Mouse (Mus musculus) heart, embryonic 14.5 days (tissue): ENCODE results near the gene Slc52a3. TPM values are rescaled to one million over a fixed set of nuclear protein-coding genes. Genes with fewer than 3 reads are reported as not detected.

ENCODE experiments used
- ATAC-seq: fragments of 200-750 bp; cut with Nextera tagmentation; 2 replicates; pipeline ENCODE4 v1.8.0; 2017; ENCODE audit warnings: low read depth, moderate TSS enrichment; ENCODE audit not compliant: insufficient number of reproducible peaks, insufficient read depth, low FRiP score
- H3K27ac ChIP-seq, 2 experiments: fragments of 200-500 bp in 1 of 2; fragments of 300-500 bp in 1 of 2; sonication (generic) in 1 of 2; replicated peaks in 1 of 2; 2 replicates each; pipeline ENCODE4 v1.5.1; 2012 to 2014; ENCODE audit warnings: low read depth in 2 of 2, low read length in 2 of 2, control low read depth in 1 of 2, mild to moderate bottlenecking in 1 of 2, mixed read lengths in 1 of 2; ENCODE audit not compliant: control insufficient read depth in 1 of 2, insufficient read depth in 1 of 2
- H3K27me3 ChIP-seq: fragments of 300-500 bp; sonication (generic); 2 replicates; pipeline ENCODE4 v1.6.1; 2014; ENCODE audit warnings: mild to moderate bottlenecking, low read length, control low read depth; ENCODE audit not compliant: control insufficient read depth, insufficient read depth
- H3K36me3 ChIP-seq: fragments of 300-500 bp; sonication (generic); 2 replicates; pipeline ENCODE4 v1.6.1; 2014; ENCODE audit warnings: mild to moderate bottlenecking, control low read depth, low read length, mixed read lengths; ENCODE audit not compliant: control insufficient read depth, insufficient read depth
- H3K4me1 ChIP-seq, 2 experiments: fragments of 200-500 bp in 1 of 2; fragments of 300-500 bp in 1 of 2; sonication (generic) in 1 of 2; 2 replicates each; pipeline ENCODE4 v1.6.1; 2012 to 2014; ENCODE audit warnings: low read length in 2 of 2, control low read depth in 1 of 2, mixed read lengths in 1 of 2; ENCODE audit not compliant: control insufficient read depth in 2 of 2, insufficient read depth in 2 of 2
- H3K4me2 ChIP-seq: fragments of 300-500 bp; sonication (generic); 2 replicates; pipeline ENCODE4 v1.6.1; 2014; ENCODE audit warnings: mild to moderate bottlenecking, low read length
- H3K4me3 ChIP-seq, 2 experiments: fragments of 200-500 bp in 1 of 2; fragments of 300-500 bp in 1 of 2; sonication (generic) in 1 of 2; 2 replicates each; pipeline ENCODE4 v1.5.1; 2012 to 2014; ENCODE audit warnings: low read length in 2 of 2, mild to moderate bottlenecking in 2 of 2, control low read depth in 1 of 2, low read depth in 1 of 2, moderate library complexity in 1 of 2; ENCODE audit not compliant: control insufficient read depth in 1 of 2, insufficient read depth in 1 of 2
- H3K9ac ChIP-seq: fragments of 300-500 bp; sonication (generic); 2 replicates; pipeline ENCODE4 v1.6.1; 2014; ENCODE audit warnings: mild to moderate bottlenecking, low read length
- H3K9me3 ChIP-seq: fragments of 300-500 bp; sonication (generic); 2 replicates; pipeline ENCODE4 v1.6.1; 2016; ENCODE audit warnings: low read length, control low read depth; ENCODE audit not compliant: control insufficient read depth
- WGBS: fragments of 180-500 bp; shearing (Covaris S2); extraction: QIAGEN DNeasy Blood & Tissue Kit; methylation state at CpG from one replicate; pipeline ENCODE4 v1.1.7; 2014; 5-methylcytosine and 5-hydroxymethylcytosine counted together
- polyA plus RNA-seq: library from polyadenylated mRNA; unstranded; fragments of >200 nt; fragmentation: Nextera tagmentation; extraction: Ambion mirVana; gene quantifications from 2 replicates; pipeline ENCODE4 v1.2.1, GENCODE M21; 2014

Slc52a3 gene
- polyA plus RNA-seq, 1 experiment from 2014 or later = 0.22 TPM

DNA sequence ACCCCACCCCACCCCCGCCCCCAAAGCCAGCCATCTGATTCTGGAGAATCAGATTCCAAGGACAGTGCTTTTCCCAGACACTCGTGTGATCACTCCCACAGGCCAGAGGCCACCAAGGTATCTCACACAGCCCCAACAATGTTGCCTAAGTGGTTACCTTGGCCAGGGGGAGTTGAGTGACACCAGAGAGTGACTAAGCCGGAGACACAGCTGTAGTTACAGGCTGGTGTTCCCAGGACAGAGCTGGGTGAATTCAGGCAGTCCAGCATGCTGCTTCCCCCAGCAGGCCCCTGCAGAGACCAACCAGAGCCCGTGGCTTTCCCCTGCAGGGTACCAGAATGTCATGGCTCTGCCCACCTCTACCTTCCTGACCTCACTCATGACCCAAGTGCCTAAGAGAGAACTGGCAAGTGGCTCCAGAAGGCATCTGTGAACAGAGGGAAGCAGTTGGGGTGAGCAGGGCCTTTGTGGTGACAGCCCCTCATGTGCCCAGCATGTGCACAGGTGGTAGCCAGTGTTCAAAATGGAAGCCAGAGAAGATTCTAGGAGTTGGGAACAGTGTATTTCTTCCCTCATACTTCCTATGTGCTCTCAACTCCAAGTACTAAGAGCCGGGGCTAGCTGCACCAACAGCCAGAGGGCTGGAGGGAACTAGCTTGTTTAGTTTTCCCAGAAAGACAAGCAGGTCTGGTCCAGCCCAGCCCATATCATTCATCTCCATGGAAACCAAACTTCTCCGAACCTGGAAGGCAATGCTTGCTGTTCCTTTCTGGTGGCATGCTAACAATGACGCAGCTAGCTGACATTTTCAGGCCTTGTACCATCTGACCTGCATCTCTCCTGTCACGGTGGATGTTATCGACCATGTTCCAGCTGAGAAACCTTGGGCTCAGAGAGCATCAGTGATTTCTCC is 34.8 kb upstream of the Slc52a3 start:
- no peak overlapping the region for H3K9ac ChIP-seq
- WGBS = 69% methylated on average over 9 of the region's 9 CpGs
- H3K4me2 ChIP-seq = no peak overlapping the region
- H3K4me3 ChIP-seq = no peak overlapping the region
- H3K4me1 ChIP-seq = peaks cover 32% of the 10 kb centered on the region in 2 experiments
- H3K27me3 ChIP-seq = no peaks in the 10 kb centered on the region
- H3K27ac ChIP-seq = no peak overlapping the region
- ATAC-seq = no peak
- no peaks in the 10 kb centered on the region for H3K9me3 ChIP-seq
- H3K36me3 ChIP-seq = no peaks in the 10 kb centered on the region

DNA sequence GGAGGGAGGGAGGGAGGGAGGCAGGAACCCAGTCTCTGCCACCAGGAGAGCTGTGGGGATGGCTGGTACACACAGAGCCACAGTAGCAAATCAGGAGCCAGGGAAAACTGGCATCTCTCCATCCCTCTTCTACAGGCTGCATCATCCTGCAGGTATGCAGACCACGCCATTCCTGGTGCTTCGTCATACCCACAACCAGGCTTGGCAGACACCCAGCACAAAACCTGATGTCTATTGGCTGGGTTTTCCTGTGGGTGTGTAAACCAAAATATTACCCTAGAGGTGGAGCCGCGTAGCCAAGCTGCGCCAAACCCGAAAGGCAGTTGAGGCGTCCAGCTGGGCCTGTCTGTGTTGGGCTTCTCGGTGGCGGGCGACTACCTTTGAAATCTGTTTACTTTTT is 33.8 kb upstream of the Slc52a3 start:
- H3K4me3 ChIP-seq = no peak overlapping the region
- no peaks in the 10 kb centered on the region for H3K9me3 ChIP-seq
- no peak overlapping the region for H3K27ac ChIP-seq
- H3K9ac ChIP-seq = no peak overlapping the region
- H3K4me1 ChIP-seq = peaks cover 27 to 32% of the 10 kb centered on the region in 2 experiments
- ATAC-seq = peak; percentile 66; the same call in 1 of the 2 replicates
- no peaks in the 10 kb centered on the region for H3K36me3 ChIP-seq
- H3K27me3 ChIP-seq = no peaks in the 10 kb centered on the region
- WGBS = 52% methylated on average over 10 of the region's 10 CpGs
- H3K4me2 ChIP-seq = 0 out of 2 replicates have a peak overlapping the region, but pooled peaks have one; percentile 11

DNA sequence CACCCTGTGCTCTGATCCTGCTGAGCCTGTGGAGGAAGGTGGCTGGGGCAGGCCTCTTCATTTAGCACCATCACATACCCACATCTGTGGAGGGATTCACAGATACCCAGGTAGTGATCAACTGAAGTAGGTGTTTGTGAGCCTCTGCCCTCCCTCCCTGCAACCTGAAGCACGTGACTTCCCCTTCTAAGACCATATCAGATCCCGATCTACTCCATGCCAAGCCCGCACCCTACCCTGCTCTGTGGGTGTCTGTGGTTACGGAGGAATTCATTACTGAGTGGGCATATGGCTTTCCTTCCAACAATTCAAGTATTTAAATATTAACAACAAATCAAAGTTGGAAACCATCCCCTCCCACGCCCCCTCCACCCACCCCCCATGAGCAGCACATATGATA is 33.0 kb upstream of the Slc52a3 start:
- no peaks in the 10 kb centered on the region for H3K9me3 ChIP-seq
- 96% methylated on average over 5 of the region's 5 CpGs for WGBS
- no peak overlapping the region for H3K4me3 ChIP-seq
- H3K36me3 ChIP-seq = no peaks in the 10 kb centered on the region
- H3K27ac ChIP-seq = no peak overlapping the region
- H3K27me3 ChIP-seq = no peaks in the 10 kb centered on the region
- peaks cover 27 to 32% of the 10 kb centered on the region in 2 experiments for H3K4me1 ChIP-seq
- ATAC-seq = no peak
- no peak overlapping the region for H3K9ac ChIP-seq
- H3K4me2 ChIP-seq = no peak overlapping the region

DNA sequence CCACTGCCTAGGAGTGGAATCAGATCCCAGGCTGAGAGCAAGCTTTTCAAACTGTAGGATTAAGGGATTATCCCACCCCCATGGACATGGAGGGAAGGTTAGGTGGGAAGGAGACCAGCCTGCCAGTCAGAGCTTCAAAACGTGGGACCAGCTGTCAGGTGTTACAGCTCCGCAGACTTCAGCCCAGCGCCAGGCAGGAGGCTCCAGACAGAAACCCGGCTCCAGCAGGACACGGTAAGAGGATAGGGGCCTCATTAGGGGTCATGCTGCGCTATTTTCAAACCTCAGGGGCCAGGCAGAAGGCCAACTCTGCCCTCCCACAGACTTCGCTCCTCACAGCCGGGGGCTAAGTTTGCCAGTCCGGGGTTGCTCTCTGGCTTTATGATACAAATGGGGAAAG is 32.3 kb upstream of the Slc52a3 start:
- 6% methylated on average over 9 of the region's 9 CpGs for WGBS

DNA sequence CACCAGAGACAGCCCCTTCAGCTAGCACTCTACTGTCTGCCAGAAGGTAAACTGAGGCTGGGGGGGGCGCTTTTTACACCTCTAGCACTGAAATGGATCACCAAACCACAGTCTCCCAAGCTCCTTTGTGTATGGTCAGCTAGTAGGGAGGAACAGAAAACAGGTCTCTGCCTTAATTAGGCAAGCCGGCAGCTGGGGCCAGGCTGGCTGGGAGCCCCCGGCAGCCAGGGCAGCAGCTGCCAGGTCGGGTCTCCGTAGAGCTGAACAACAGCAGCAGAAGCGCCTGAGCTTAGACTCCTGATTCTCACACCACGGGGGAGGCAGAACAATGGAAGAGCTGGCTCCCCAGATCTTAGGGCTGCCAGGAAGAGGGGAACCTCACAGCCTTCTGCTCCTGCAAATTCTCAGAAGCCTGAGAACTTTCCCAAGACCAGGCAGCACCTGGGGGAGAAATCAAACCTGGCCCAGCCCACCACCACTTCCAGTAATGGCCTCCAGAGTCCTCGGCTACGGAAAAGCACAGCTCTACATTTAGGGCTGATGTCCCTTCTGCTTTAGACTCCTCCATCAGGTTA is 29.0 kb upstream of the Slc52a3 start:
- peaks cover 9% of the 10 kb centered on the region for H3K27me3 ChIP-seq
- no peak for ATAC-seq
- H3K9ac ChIP-seq = no peak overlapping the region
- H3K4me1 ChIP-seq = peaks cover 33 to 38% of the 10 kb centered on the region in 2 experiments
- no peak overlapping the region for H3K4me3 ChIP-seq
- no peaks in the 10 kb centered on the region for H3K9me3 ChIP-seq
- H3K4me2 ChIP-seq = no peak overlapping the region
- no peak overlapping the region for H3K27ac ChIP-seq
- WGBS = 44% methylated on average over 9 of the region's 9 CpGs
- peaks cover 15% of the 10 kb centered on the region for H3K36me3 ChIP-seq

More for the DNA sequence above, 32.3 kb upstream of the Slc52a3 start:
- Histone ChIP-seq H3K4me2 (peak overlapping the region; percentile 51), H3K36me3 (peaks cover 4% of the 10 kb centered on the region; the same call in 1 of the 2 replicates), H3K4me1 (peaks cover 27 to 31% of the 10 kb centered on the region in 2 experiments), H3K27me3 (peaks cover 3% of the 10 kb centered on the region; the same call in 1 of the 2 replicates), H3K4me3 (0 out of 4 replicates have a peak overlapping the region, but pooled peaks have one; percentile 2 to 3), H3K27ac (peak overlapping the region; percentile 57 to 74; a peak in 3 of 4 replicates), H3K9ac (no peak overlapping the region; the same call in 1 of the 2 replicates), H3K9me3 (no peaks in the 10 kb centered on the region)
- peak; percentile 56; the same call in 1 of the 2 replicates for ATAC-seq

DNA sequence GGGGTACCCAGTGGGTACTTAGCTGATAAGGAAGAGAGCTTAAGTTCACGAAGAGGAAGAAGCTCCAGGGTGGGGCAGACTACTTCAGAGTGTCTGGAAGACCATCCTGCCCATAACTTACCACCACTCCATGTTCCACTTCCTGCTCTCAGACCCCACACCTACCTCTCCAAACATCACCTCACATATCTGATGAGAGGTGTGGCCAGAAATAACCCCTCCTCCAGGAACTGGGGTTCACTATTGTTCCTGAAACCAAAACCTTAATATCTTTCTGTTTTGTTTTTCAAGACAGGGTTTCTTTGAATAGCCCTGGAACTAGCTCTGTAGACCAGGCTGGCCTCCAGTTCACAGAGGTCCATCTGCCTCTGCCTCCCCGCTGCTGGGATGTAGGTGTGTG is 28.5 kb upstream of the Slc52a3 start:
- WGBS = 82% methylated on average over 2 of the region's 2 CpGs
- H3K4me2 ChIP-seq = no peak overlapping the region
- peaks cover 14% of the 10 kb centered on the region for H3K27me3 ChIP-seq
- peaks cover 15% of the 10 kb centered on the region for H3K36me3 ChIP-seq
- no peak overlapping the region for H3K4me3 ChIP-seq
- no peaks in the 10 kb centered on the region for H3K9me3 ChIP-seq
- ATAC-seq = no peak
- H3K27ac ChIP-seq = no peak overlapping the region
- no peak overlapping the region for H3K9ac ChIP-seq
- H3K4me1 ChIP-seq = peaks cover 32 to 37% of the 10 kb centered on the region in 2 experiments

DNA sequence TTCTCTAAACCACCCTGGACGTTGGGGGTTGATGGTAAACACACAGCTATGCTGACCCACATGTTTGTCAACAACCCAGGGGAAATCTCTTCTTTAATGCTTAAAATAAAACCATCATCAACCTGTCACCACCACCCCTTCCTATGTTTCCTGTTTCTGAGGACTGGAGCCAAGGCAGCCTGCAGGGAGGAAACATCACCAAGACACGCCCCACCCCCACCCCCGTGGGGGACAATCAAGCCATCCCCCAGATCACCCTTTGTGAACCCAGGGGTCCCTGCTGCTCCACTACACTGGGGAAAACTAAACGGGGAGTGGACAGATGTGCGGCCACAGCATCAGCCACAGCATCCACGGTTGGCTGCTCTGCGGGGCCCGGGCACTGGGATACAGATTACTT is 27.9 kb upstream of the Slc52a3 start:
- Histone ChIP-seq H3K9ac (no peak overlapping the region), H3K4me1 (peaks cover 33 to 39% of the 10 kb centered on the region in 2 experiments), H3K27ac (no peak overlapping the region), H3K9me3 (no peaks in the 10 kb centered on the region), H3K4me3 (no peak overlapping the region), H3K27me3 (peaks cover 17% of the 10 kb centered on the region), H3K36me3 (peaks cover 15% of the 10 kb centered on the region), H3K4me2 (no peak overlapping the region)
- 80% methylated on average over 8 of the region's 8 CpGs for WGBS
- ATAC-seq = no peak
